Mouse (Mus musculus) ES-E14 (cell line): Measurements from ENCODE around the gene Lpar2. TPM values are rescaled to one million over a fixed set of nuclear protein-coding genes. Genes with fewer than 3 reads are reported as not detected.

Experiments used
- DNase-seq: peaks from one replicate; pipeline ENCODE4 v3.0.0-alpha.2; 2013; ENCODE audit warnings: low read depth, low spot score
- H3K27ac ChIP-seq: 2 replicates; pipeline ENCODE4 v1.5.1; 2012; ENCODE audit warnings: low read depth, mild to moderate bottlenecking, low read length, moderate library complexity, mixed read lengths; ENCODE audit not compliant: poor library complexity, insufficient read depth, severe bottlenecking
- H3K36me3 ChIP-seq: 2 replicates; pipeline ENCODE4 v1.6.1; 2012; ENCODE audit warnings: mild to moderate bottlenecking, low read length, moderate library complexity, mixed read lengths; ENCODE audit not compliant: control insufficient read depth, poor library complexity, insufficient read depth, severe bottlenecking
- H3K4me1 ChIP-seq, 2 experiments: fragments of 150-350 bp in 1 of 2; sonication (generic) in 1 of 2; 2 replicates each; pipeline ENCODE4 v1.6.1; 2012; ENCODE audit warnings: low read length in 2 of 2, mild to moderate bottlenecking in 1 of 2, mixed read lengths in 1 of 2; ENCODE audit not compliant: control insufficient read depth in 2 of 2, insufficient read depth in 2 of 2, poor library complexity in 1 of 2
- H3K4me3 ChIP-seq, 2 experiments: fragments of 150-350 bp in 1 of 2; sonication (generic) in 1 of 2; 2 replicates each; pipeline ENCODE4 v1.5.1; 2012; ENCODE audit warnings: low read length in 2 of 2, low read depth in 1 of 2, mild to moderate bottlenecking in 1 of 2, mixed read lengths in 1 of 2; ENCODE audit not compliant: insufficient read depth in 1 of 2, poor library complexity in 1 of 2, severe bottlenecking in 1 of 2
- H3K9ac ChIP-seq: 2 replicates; pipeline ENCODE4 v1.6.1; 2012; ENCODE audit warnings: low read depth, mild to moderate bottlenecking, low read length, mixed read lengths; ENCODE audit not compliant: poor library complexity, insufficient read depth, severe bottlenecking
- H3K9me3 ChIP-seq: fragments of 150-350 bp; sonication (generic); 2 replicates; pipeline ENCODE4 v1.6.1; 2012; ENCODE audit warnings: low read depth, mild to moderate bottlenecking, low read length; ENCODE audit not compliant: control insufficient read depth, insufficient read depth
- CHD2 ChIP-seq: IDR thresholded peaks from 2 replicates; pipeline ENCODE4 v1.6.1; 2014; ENCODE audit warnings: mild to moderate bottlenecking, low read depth, low read length, inconsistent platforms
- HCFC1 ChIP-seq: IDR thresholded peaks from 2 replicates; pipeline ENCODE4 v1.6.1; 2012; ENCODE audit warnings: low read length, inconsistent platforms, borderline replicate concordance; ENCODE audit not compliant: insufficient read depth
- MAFK ChIP-seq: IDR thresholded peaks from 2 replicates; pipeline ENCODE4 v1.6.1; 2014; ENCODE audit warnings: mild to moderate bottlenecking, low read depth, low read length, inconsistent platforms; ENCODE audit not compliant: insufficient read depth
- ZC3H11A ChIP-seq: IDR thresholded peaks from 2 replicates; pipeline ENCODE4 v1.6.1; 2012; ENCODE audit warnings: low read depth, mild to moderate bottlenecking, inconsistent platforms, low read length, borderline replicate concordance
- ZNF384 ChIP-seq: IDR thresholded peaks from 2 replicates; pipeline ENCODE4 v1.6.1; 2012; ENCODE audit warnings: low read depth, low read length, inconsistent platforms
- in situ Hi-C, 2 experiments: fragments of 600-800 bp; cut with MboI; formaldehyde crosslinking; loops; one replicate each; pipeline ENCODE4 v1.15.1; 2025; ENCODE audit warnings: low sequenced_read_pairs in 2 of 2, inconsistent platforms in 1 of 2; ENCODE audit not compliant: unreplicated experiment in 2 of 2
- total RNA-seq: library from RNA; depleted of rRNA; stranded (reverse); fragments of 300-350 nt; gene quantifications from 2 replicates; pipeline ENCODE4 v1.2.3, GENCODE M21; 2012

Lpar2 gene
- total RNA-seq, 1 experiment = 5.6 TPM

- Histone ChIP-seq H3K27ac (no peak within 1 kb of the TSS), H3K9ac (peak within 1 kb of the TSS; percentile 88)
Measured at GRCm38 (mm10) chr8:69832298-69832853, 10.1 kb downstream of the Lpar2 start, which contains the start of gene Pbx4. Pbx4 (plus strand) TSS chr8:69832491.

GRCm38 (mm10) chr8:69837057-69837682 lies 14.9 kb downstream of the Lpar2 start:
- Histone ChIP-seq H3K9me3 (no peaks in the 10 kb centered on the region), H3K9ac (no peak overlapping the region), H3K4me1 (no peaks in the 10 kb centered on the region), H3K36me3 (no peaks in the 10 kb centered on the region; the same call in 1 of the 2 replicates), H3K4me3 (no peak overlapping the region), H3K27ac (no peak overlapping the region)
- DNase-seq = no peak
- in situ Hi-C loops = no loop called here
- TF ChIP-seq MAFK (no peak), ZC3H11A (no peak), ZNF384 (no peak), CHD2 (no peak), HCFC1 (no peak)

More at GRCm38 (mm10) chr8:69832298-69832853, 10.1 kb downstream of the Lpar2 start, which contains the start of gene Pbx4:
- peak within 1 kb of the TSS; percentile 75 to 90 for H3K4me3 ChIP-seq
- H3K4me1 ChIP-seq = no peaks in the 10 kb centered on the region
- no peaks in the 10 kb centered on the region for H3K9me3 ChIP-seq
- in situ Hi-C loops = no loop called here
- no peak for TF ChIP-seq HCFC1
- no peak for TF ChIP-seq MAFK
- peak; percentile 98 for DNase-seq
- peaks cover 2% of the 10 kb centered on the region; the same call in 1 of the 2 replicates for H3K36me3 ChIP-seq

- in situ Hi-C loops = no loop called here
- DNase-seq = no peak
- no peak overlapping the region for H3K9ac ChIP-seq
- TF ChIP-seq MAFK (peak; percentile 59), ZNF384 (no peak)
- H3K9me3 ChIP-seq = no peaks in the 10 kb centered on the region
- peaks cover 23% of the 10 kb centered on the region in 2 experiments for H3K4me1 ChIP-seq
- H3K4me3 ChIP-seq = no peak overlapping the region
- H3K27ac ChIP-seq = peak overlapping the region; percentile 0; the same call in 1 of the 2 replicates
- H3K36me3 ChIP-seq = no peaks in the 10 kb centered on the region
Measured at GRCm38 (mm10) chr8:69847167-69848065, 25.2 kb downstream of the Lpar2 start.

- H3K27ac ChIP-seq = peak overlapping the region; percentile 10; the same call in 1 of the 2 replicates
- no peak overlapping the region for H3K4me3 ChIP-seq
- in situ Hi-C loops = no loop called here
- H3K36me3 ChIP-seq = no peaks in the 10 kb centered on the region
- no peaks in the 10 kb centered on the region for H3K9me3 ChIP-seq
- peak; percentile 62 for DNase-seq
- peaks cover 23 to 25% of the 10 kb centered on the region in 2 experiments for H3K4me1 ChIP-seq
- no peak overlapping the region for H3K9ac ChIP-seq
- TF ChIP-seq MAFK (peak; percentile 90), ZNF384 (no peak), ZC3H11A (no peak)
Measured at GRCm38 (mm10) chr8:69848951-69849350, 26.7 kb downstream of the Lpar2 start.
